Mouse (Mus musculus): Measurements from ENCODE around the gene Amdhd2.

GRCm38 (mm10) chr17:24151382-24151781 lies 12.2 kb downstream of the Amdhd2 start:
- TF ChIP-seq POLR2A (IDR thresholded peaks at IDR 0.05; ENCODE audit: control insufficient read depth, low read depth, low read length) (no peak), CTCF (IDR thresholded peaks at IDR 0.05; ENCODE audit: control insufficient read depth, insufficient read depth, insufficient replicate concordance, low read depth, low read length) (no peak)
